Mouse (Mus musculus): ENCODE measurements around the gene Znrf3.

Gene Znrf3

GRCm38 (mm10) chr11:5269846-5270461 lies 174.7 kb downstream of the Znrf3 start:
- no peak for DNase-seq (ENCODE audit: low read depth)

GRCm38 (mm10) chr11:5265764-5266163 lies 178.9 kb downstream of the Znrf3 start:
- DNase-seq (ENCODE audit: low read depth): no peak

GRCm38 (mm10) chr11:5263078-5263730 lies 181.4 kb downstream of the Znrf3 start:
- no peak for DNase-seq (ENCODE audit: low read depth)

GRCm38 (mm10) chr11:5261508-5262392 lies 182.9 kb downstream of the Znrf3 start, which contains the start of gene Kremen1:
TSS of gene Kremen1 (minus strand) at chr11:5261558.
- peak; percentile 97 for DNase-seq (ENCODE audit: low read depth)

- peak; percentile 69 for DNase-seq (ENCODE audit: low read depth)
Observed at GRCm38 (mm10) chr11:5260942-5261459, 183.6 kb downstream of the Znrf3 start.

GRCm38 (mm10) chr11:5259944-5260598 lies 184.6 kb downstream of the Znrf3 start:
- DNase-seq (ENCODE audit: low read depth): peak; percentile 76

- DNase-seq (ENCODE audit: low read depth): no peak
Observed at GRCm38 (mm10) chr11:5258036-5258435, 186.6 kb downstream of the Znrf3 start.

- DNase-seq (ENCODE audit: low read depth): no peak
Observed at GRCm38 (mm10) chr11:5257151-5257862, 187.3 kb downstream of the Znrf3 start.

GRCm38 (mm10) chr11:5255509-5256014 lies 189.1 kb downstream of the Znrf3 start:
- no peak for DNase-seq (ENCODE audit: low read depth)

- peak; percentile 29 for DNase-seq (ENCODE audit: low read depth)
Observed at GRCm38 (mm10) chr11:5254016-5254415, 190.6 kb downstream of the Znrf3 start.

- DNase-seq (ENCODE audit: low read depth): peak; percentile 56
Observed at GRCm38 (mm10) chr11:5253528-5253927, 191.1 kb downstream of the Znrf3 start.

GRCm38 (mm10) chr11:5252727-5253126 lies 191.9 kb downstream of the Znrf3 start:
- DNase-seq (ENCODE audit: low read depth): no peak

- DNase-seq (ENCODE audit: low read depth): no peak
Observed at GRCm38 (mm10) chr11:5251112-5251511, 193.5 kb downstream of the Znrf3 start.

GRCm38 (mm10) chr11:5248200-5248599 lies 196.4 kb downstream of the Znrf3 start:
- DNase-seq (ENCODE audit: low read depth): no peak

GRCm38 (mm10) chr11:5245431-5245830 lies 199.2 kb downstream of the Znrf3 start:
- DNase-seq (ENCODE audit: low read depth): no peak

- no peak for DNase-seq (ENCODE audit: low read depth)
Observed at GRCm38 (mm10) chr11:5244749-5245130, 199.9 kb downstream of the Znrf3 start.

- DNase-seq (ENCODE audit: low read depth): no peak
Observed at GRCm38 (mm10) chr11:5243812-5244748, 200.6 kb downstream of the Znrf3 start.

- no peak for DNase-seq (ENCODE audit: low read depth)
Observed at GRCm38 (mm10) chr11:5243208-5243607, 201.4 kb downstream of the Znrf3 start.

- DNase-seq (ENCODE audit: low read depth): no peak
Observed at GRCm38 (mm10) chr11:5242158-5242557, 202.5 kb downstream of the Znrf3 start.
